Mouse (Mus musculus): Measurements from ENCODE around the gene Anks4b. TPM values are rescaled to one million over a fixed set of nuclear protein-coding genes. Genes with fewer than 3 reads are reported as not detected.

Anks4b gene
- polyA plus RNA-seq, 1 experiment from 2014 or later, result 0.09 TPM

GRCm38 (mm10) chr7:120201231-120201744 lies 27.6 kb downstream of the Anks4b start:
- Histone ChIP-seq H3K27ac (ENCODE audit: low read length) (no peak overlapping the region), H3K4me3 (ENCODE audit: low read length) (peak overlapping the region; percentile 22), H3K27me3 (ENCODE audit: control insufficient read depth, insufficient read depth, low read length) (peaks cover 27% of the 10 kb centered on the region), H3K4me2 (ENCODE audit: low read depth, low read length) (peak overlapping the region; percentile 53), H3K4me1 (ENCODE audit: control insufficient read depth, insufficient read depth, low read length) (0 out of 2 replicates have a peak, but pooled peaks cover 3% of the 10 kb centered on the region), H3K9me3 (replicated peaks; ENCODE audit: control insufficient read depth, low read length) (no peaks in the 10 kb centered on the region), H3K36me3 (ENCODE audit: control insufficient read depth, insufficient read depth) (no peaks in the 10 kb centered on the region), H3K9ac (ENCODE audit: low read length) (no peak overlapping the region)
- 3% methylated on average over 14 of the region's 14 CpGs for WGBS
- no peak for ATAC-seq (replicated peaks; ENCODE audit: extremely low read depth, insufficient read depth, low FRiP score)

- peaks cover 27% of the 10 kb centered on the region for H3K27me3 ChIP-seq (ENCODE audit: control insufficient read depth, insufficient read depth, low read length)
- no peaks in the 10 kb centered on the region for H3K9me3 ChIP-seq (replicated peaks; ENCODE audit: control insufficient read depth, low read length)
- no peak for ATAC-seq (replicated peaks; ENCODE audit: extremely low read depth, insufficient read depth, low FRiP score)
- peak within 1 kb of the TSS; percentile 22 for H3K4me3 ChIP-seq (ENCODE audit: low read length)
- no peaks in the 10 kb centered on the region for H3K36me3 ChIP-seq (ENCODE audit: control insufficient read depth, insufficient read depth)
- 3% methylated on average over 26 of the region's 26 CpGs for WGBS
- no peak within 1 kb of the TSS for H3K27ac ChIP-seq (ENCODE audit: low read length)
- H3K4me2 ChIP-seq (ENCODE audit: low read depth, low read length), result peak within 1 kb of the TSS; percentile 53
- H3K4me1 ChIP-seq (ENCODE audit: control insufficient read depth, insufficient read depth, low read length), result 0 out of 2 replicates have a peak, but pooled peaks cover 3% of the 10 kb centered on the region
- no peak within 1 kb of the TSS for H3K9ac ChIP-seq (ENCODE audit: low read length)
Observed at GRCm38 (mm10) chr7:120201771-120202170, 28.1 kb downstream of the Anks4b start, which contains the start of gene Crym. Gene Crym, minus strand, starts transcription at chr7:120202111.

DNA sequence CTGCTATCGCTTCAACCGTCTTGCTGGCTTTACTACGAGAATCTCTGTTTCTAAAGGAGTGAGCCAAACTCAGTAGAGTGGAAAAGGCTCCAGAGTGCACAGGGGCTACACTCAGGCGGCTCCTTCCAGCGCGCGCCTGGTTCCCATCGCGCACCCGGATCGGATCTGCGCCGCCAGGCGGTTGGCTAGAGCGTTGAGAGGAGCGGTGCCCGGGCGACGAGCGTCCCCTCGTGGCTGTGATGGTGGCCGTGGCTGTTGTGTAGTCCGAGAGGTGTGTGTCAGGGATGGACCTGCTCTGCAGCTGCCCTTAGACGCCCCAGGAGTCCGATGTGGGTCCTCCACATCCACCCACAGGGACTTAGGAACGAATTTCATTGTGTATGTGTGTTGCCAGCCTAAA lies 30.1 kb downstream of the Anks4b start, which contains the start of gene Abca14:
Gene Abca14, plus strand, starts transcription at position 173 of the 400 bp plus-strand sequence.
- H3K36me3 ChIP-seq (ENCODE audit: control insufficient read depth, insufficient read depth), result no peaks in the 10 kb centered on the region
- no peak within 1 kb of the TSS for H3K4me2 ChIP-seq (ENCODE audit: low read depth, low read length)
- no peak within 1 kb of the TSS for H3K9ac ChIP-seq (ENCODE audit: low read length)
- H3K27ac ChIP-seq (ENCODE audit: low read length), result no peak within 1 kb of the TSS
- no peak within 1 kb of the TSS for H3K4me3 ChIP-seq (ENCODE audit: low read length)
- peak; percentile 76 for ATAC-seq (replicated peaks; ENCODE audit: extremely low read depth, insufficient read depth, low FRiP score)
- H3K27me3 ChIP-seq (ENCODE audit: control insufficient read depth, insufficient read depth, low read length), result peaks cover 27% of the 10 kb centered on the region
- H3K4me1 ChIP-seq (ENCODE audit: control insufficient read depth, insufficient read depth, low read length), result 0 out of 2 replicates have a peak, but pooled peaks cover 3% of the 10 kb centered on the region
- 5% methylated on average over 26 of the region's 26 CpGs for WGBS
- H3K9me3 ChIP-seq (replicated peaks; ENCODE audit: control insufficient read depth, low read length), result no peaks in the 10 kb centered on the region

DNA sequence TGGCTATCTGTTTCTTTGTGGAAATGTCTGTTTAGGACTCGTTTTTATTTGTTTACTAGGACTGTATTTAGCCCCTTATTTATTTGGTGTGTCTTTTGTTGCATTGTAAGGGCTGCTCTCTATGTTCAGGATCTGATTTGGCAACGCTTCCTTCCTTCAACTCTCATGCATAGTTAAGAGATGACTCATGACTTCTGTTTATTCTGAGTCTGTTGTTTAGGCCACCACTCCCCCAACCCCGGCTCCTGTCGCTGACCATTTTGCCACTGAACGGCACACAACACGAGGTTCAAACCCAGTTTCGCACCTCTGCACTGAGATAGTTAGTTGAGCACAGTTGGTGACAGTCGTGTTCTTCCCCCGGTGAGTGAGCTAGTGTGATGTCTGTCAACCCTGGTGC lies 32.3 kb downstream of the Anks4b start:
- no peak overlapping the region for H3K9ac ChIP-seq (ENCODE audit: low read length)
- ATAC-seq (replicated peaks; ENCODE audit: extremely low read depth, insufficient read depth, low FRiP score), result no peak
- no peaks in the 10 kb centered on the region for H3K9me3 ChIP-seq (replicated peaks; ENCODE audit: control insufficient read depth, low read length)
- no peak overlapping the region for H3K27ac ChIP-seq (ENCODE audit: low read length)
- 0 out of 2 replicates have a peak, but pooled peaks cover 3% of the 10 kb centered on the region for H3K4me1 ChIP-seq (ENCODE audit: control insufficient read depth, insufficient read depth, low read length)
- no peaks in the 10 kb centered on the region for H3K36me3 ChIP-seq (ENCODE audit: control insufficient read depth, insufficient read depth)
- H3K27me3 ChIP-seq (ENCODE audit: control insufficient read depth, insufficient read depth, low read length), result peaks cover 17% of the 10 kb centered on the region
- H3K4me3 ChIP-seq (ENCODE audit: low read length), result no peak overlapping the region
- H3K4me2 ChIP-seq (ENCODE audit: low read depth, low read length), result no peak overlapping the region; the same call in 1 of the 2 replicates
- 20% methylated on average over 9 of the region's 9 CpGs for WGBS

- Histone ChIP-seq H3K4me1 (ENCODE audit: control insufficient read depth, insufficient read depth, low read length) (no peaks in the 10 kb centered on the region), H3K4me2 (ENCODE audit: low read depth, low read length) (no peak overlapping the region), H3K4me3 (ENCODE audit: low read length) (no peak overlapping the region), H3K9me3 (replicated peaks; ENCODE audit: control insufficient read depth, low read length) (no peaks in the 10 kb centered on the region), H3K9ac (ENCODE audit: low read length) (no peak overlapping the region), H3K27me3 (ENCODE audit: control insufficient read depth, insufficient read depth, low read length) (no peaks in the 10 kb centered on the region), H3K36me3 (ENCODE audit: control insufficient read depth, insufficient read depth) (no peaks in the 10 kb centered on the region), H3K27ac (ENCODE audit: low read length) (no peak overlapping the region)
- no peak for ATAC-seq (replicated peaks; ENCODE audit: extremely low read depth, insufficient read depth, low FRiP score)
Observed at GRCm38 (mm10) chr7:120228541-120228940, 54.9 kb downstream of the Anks4b start.

Other genes starting within 250 kb of the Anks4b start
- 0.12 and 0.32 TPM in 2 replicates for gene Dnah3, start 78.6 kb upstream of the Anks4b start, polyA plus RNA-seq (2015; fragmentation: Nextera tagmentation; extraction: Ambion mirVana)
- gene Tmem159, start 71.5 kb upstream of the Anks4b start, polyA plus RNA-seq (2015; fragmentation: Nextera tagmentation; extraction: Ambion mirVana), result 29.9 and 39.9 TPM in 2 replicates
- gene Zp2, start 28.6 kb upstream of the Anks4b start, polyA plus RNA-seq (2015; fragmentation: Nextera tagmentation; extraction: Ambion mirVana), result not detected in 2 replicates
- gene Crym, start 28.3 kb downstream of the Anks4b start, polyA plus RNA-seq (2015; fragmentation: Nextera tagmentation; extraction: Ambion mirVana), result 1.1 and 2.0 TPM in 2 replicates
- not detected in 2 replicates for gene Abca14, start 30.1 kb downstream of the Anks4b start, polyA plus RNA-seq (2015; fragmentation: Nextera tagmentation; extraction: Ambion mirVana)
- 0.05 and 0.11 TPM in 2 replicates for gene Abca15, start 154.8 kb downstream of the Anks4b start, polyA plus RNA-seq (2015; fragmentation: Nextera tagmentation; extraction: Ambion mirVana)
- not detected in 2 replicates for gene Abca16, start 235.8 kb downstream of the Anks4b start, polyA plus RNA-seq (2015; fragmentation: Nextera tagmentation; extraction: Ambion mirVana)

Measured in heart, embryonic 16.5 days (tissue).